Mouse (Mus musculus) erythroblast, embryonic 14.5 days (primary cell): ENCODE results near the gene Klrb1b.
"Not testable (repeated sequence)": the region's sequence is repeated elsewhere in the genome, so short reads cannot be mapped to it uniquely, and the experiment has no call there.

ENCODE experiments used
- GATA1 ChIP-seq: IDR thresholded peaks from 2 replicates; pipeline ENCODE4 v1.6.1; 2012; ENCODE audit warnings: low read length, inconsistent platforms, mixed read lengths
- TAL1 ChIP-seq: IDR thresholded peaks from 3 replicates; pipeline ENCODE4 v1.6.1; 2012; ENCODE audit warnings: low read length, inconsistent platforms, mixed read lengths

- not testable (repeated sequence) for TF ChIP-seq TAL1, GATA1
Measured at GRCm38 (mm10) chr6:128798772-128799143, 27.4 kb downstream of the Klrb1b start.
